Comparison of ENCODE assay signal across 8 mouse cellular contexts in the genomic region with DNA sequence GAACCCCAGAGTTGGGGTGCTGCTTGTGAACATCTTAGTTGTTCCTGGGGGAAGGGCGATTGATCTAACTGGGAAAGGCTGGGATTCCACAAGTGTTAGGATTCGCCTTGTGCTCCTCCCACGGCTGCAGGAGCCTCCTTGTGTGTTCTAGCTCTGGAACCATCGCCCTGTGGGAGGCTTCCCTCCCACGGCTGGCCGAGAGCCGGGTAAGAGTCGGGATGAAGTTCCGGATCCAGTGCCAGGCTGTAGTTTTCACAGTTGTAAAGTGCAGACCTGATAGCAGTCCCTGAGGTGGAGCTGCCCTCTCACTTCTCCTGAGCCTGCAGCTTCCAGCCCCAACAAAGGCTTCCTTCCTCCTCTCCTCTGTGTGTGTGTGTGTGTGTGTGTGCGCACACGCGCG. TPM values are rescaled to one million over a fixed set of nuclear protein-coding genes. Genes with fewer than 3 reads are reported as not detected.
DNase-seq lines count a peak whose midpoint lies in the region; ATAC-seq and TF ChIP-seq lines count a peak whose summit lies in the region.

No protein-coding gene starts in this region.

- H3K4me1 ChIP-seq in embryonic facial prominence, embryonic 12.5 days, result peaks cover 44% of the 10 kb centered on the region
- H3K4me1 ChIP-seq in heart, postnatal 0 days (ENCODE audit: control insufficient read depth, insufficient read depth), result peaks cover 33% of the 10 kb centered on the region

- DNase-seq in left cerebral cortex, adult 2 months (ENCODE audit: extremely low spot score in 1 of 2, low spot score in 2 of 2), result peak; percentile 68 to 74
- no peak for DNase-seq in left cerebral cortex, postnatal 4 days
- peak; percentile 36 for DNase-seq in heart, postnatal 0 days (ENCODE audit: low spot score)
- DNase-seq in left cerebral cortex, postnatal 10 days (ENCODE audit: extremely low spot score in 1 of 2, low spot score in 2 of 2), result peak; percentile 33 to 61
- DNase-seq in spleen, postnatal 36 days (ENCODE audit: low spot score in 2 of 2), result no peak

- ATAC-seq in embryonic facial prominence, embryonic 12.5 days (ENCODE audit: insufficient number of reproducible peaks, insufficient read depth, low FRiP score, low TSS enrichment), result no peak
- ATAC-seq in heart, postnatal 0 days (ENCODE audit: insufficient read depth, low read depth), result no peak
- no peak for ATAC-seq in megakaryocyte-erythroid progenitor cell, adult 5-6 weeks (replicated peaks; ENCODE audit: low FRiP score, low TSS enrichment, poor library complexity, severe bottlenecking)

- no peak overlapping the region for H3ac ChIP-seq in myocyte (ENCODE audit: control insufficient read depth, insufficient read length)

- H3K79me2 ChIP-seq in myocyte (ENCODE audit: control insufficient read depth, insufficient read depth), result peaks cover 51% of the 10 kb centered on the region

- H3K4me2 ChIP-seq in embryonic facial prominence, embryonic 12.5 days (replicated peaks), result peak overlapping the region; percentile 68
- H3K4me2 ChIP-seq in heart, postnatal 0 days (ENCODE audit: low read depth, low read length), result peak overlapping the region; percentile 63
- H3K4me2 ChIP-seq in myocyte (ENCODE audit: low read depth), result peak overlapping the region; percentile 85

- H3K4me3 ChIP-seq in left cerebral cortex, adult 2 months, result no peak overlapping the region
- 0 out of 2 replicates have a peak overlapping the region, but pooled peaks have one; percentile 10 for H3K4me3 ChIP-seq in embryonic facial prominence, embryonic 12.5 days
- H3K4me3 ChIP-seq in heart, postnatal 0 days (ENCODE audit: low read depth, low read length), result no peak overlapping the region
- peak overlapping the region; percentile 57 for H3K4me3 ChIP-seq in myocyte

- H3K27me3 ChIP-seq in embryonic facial prominence, embryonic 12.5 days, result no peaks in the 10 kb centered on the region
- H3K27me3 ChIP-seq in heart, postnatal 0 days (ENCODE audit: control insufficient read depth, insufficient read depth, low read length), result no peaks in the 10 kb centered on the region
- no peaks in the 10 kb centered on the region for H3K27me3 ChIP-seq in myocyte (ENCODE audit: control insufficient read depth, insufficient read depth, insufficient read length)

- no peaks in the 10 kb centered on the region for H3K36me3 ChIP-seq in embryonic facial prominence, embryonic 12.5 days
- H3K36me3 ChIP-seq in heart, postnatal 0 days (replicated peaks; ENCODE audit: control insufficient read depth, insufficient read depth, low read length), result peaks cover 8% of the 10 kb centered on the region; the same call in 1 of the 2 replicates
- H3K36me3 ChIP-seq in myocyte (ENCODE audit: control insufficient read depth, insufficient read depth), result no peaks in the 10 kb centered on the region

- TF ChIP-seq CTCF in left cerebral cortex, adult 2 months (IDR thresholded peaks at IDR 0.05), result no peak
- no peak for TF ChIP-seq CTCF in heart, postnatal 0 days (IDR thresholded peaks at IDR 0.05; ENCODE audit: low read depth)

- no peak overlapping the region for H3K27ac ChIP-seq in left cerebral cortex, adult 2 months
- peak overlapping the region; percentile 6; the same call in 1 of the 2 replicates for H3K27ac ChIP-seq in embryonic facial prominence, embryonic 12.5 days
- peak overlapping the region; percentile 67 for H3K27ac ChIP-seq in heart, postnatal 0 days (ENCODE audit: low read depth)

- no peak for TF ChIP-seq EP300 in heart, postnatal 0 days (IDR thresholded peaks at IDR 0.05; ENCODE audit: low read depth)

- no peak for TF ChIP-seq POLR2A in myocyte (IDR thresholded peaks at IDR 0.05; ENCODE audit: insufficient read length, low read depth)

- WGBS in embryonic facial prominence, embryonic 12.5 days, result 68% methylated on average over 13 of the region's 13 CpGs
- 48% methylated on average over 13 of the region's 13 CpGs for WGBS in heart, postnatal 0 days

- intact Hi-C loops in left cerebral cortex, adult 2 months (cut with DNase I), result no loop called here
- intact Hi-C loops in left cerebral cortex, postnatal 4 days (cut with DNase I), result no loop called here
- intact Hi-C loops in left cerebral cortex, postnatal 10 days (cut with DNase I), result no loop called here

- H3K9me3 ChIP-seq in embryonic facial prominence, embryonic 12.5 days, result no peaks in the 10 kb centered on the region
- no peaks in the 10 kb centered on the region for H3K9me3 ChIP-seq in heart, postnatal 0 days (replicated peaks; ENCODE audit: control insufficient read depth, low read length)

- H3K9ac ChIP-seq in embryonic facial prominence, embryonic 12.5 days, result no peak overlapping the region
- 0 out of 2 replicates have a peak overlapping the region, but pooled peaks have one; percentile 16 for H3K9ac ChIP-seq in heart, postnatal 0 days (replicated peaks; ENCODE audit: low read depth, low read length)

TF ChIP-seq in myocyte, 11 proteins besides CTCF, POLR2A, EP300 and RAD21:
- TF ChIP-seq MYOG (IDR thresholded peaks at IDR 0.05; ENCODE audit: control insufficient read depth in 1 of 3, insufficient read depth in 1 of 3, insufficient read length in 2 of 3, low read depth in 2 of 3) (no peak), USF1 (IDR thresholded peaks at IDR 0.05; ENCODE audit: low read depth) (no peak), SRF (IDR thresholded peaks at IDR 0.05; ENCODE audit: control insufficient read depth, insufficient read length, low read depth) (no peak), TCF12 (IDR thresholded peaks at IDR 0.05; ENCODE audit: insufficient read depth, poor library complexity, severe bottlenecking) (no peak), MAX (IDR thresholded peaks at IDR 0.05; ENCODE audit: low read depth) (no peak), POLR2AphosphoS2 (IDR thresholded peaks at IDR 0.05; ENCODE audit: insufficient read length, low read depth) (no peak), TCF3 (IDR thresholded peaks at IDR 0.05; ENCODE audit: insufficient read length, low read depth) (no peak), E2F4 (IDR thresholded peaks at IDR 0.05; ENCODE audit: insufficient read depth) (no peak)

RNA-seq across cellular contexts. Expression of gene Zfyve21, which starts 2.6 kb away (rescaled TPM):
- 10 to 100 TPM; 20.5 to 21.0 TPM for total RNA-seq in left cerebral cortex, adult 2 months (2021)
- 10 to 100 TPM; 11.6 to 12.6 TPM for total RNA-seq in left cerebral cortex, postnatal 4 days (2021)
- 88.9 and 90.9 TPM in 2 replicates for polyA plus RNA-seq in embryonic facial prominence, embryonic 12.5 days (2016; fragmentation: Nextera tagmentation; extraction: Ambion mirVana)
- total RNA-seq in heart, postnatal 0 days (2014; rRNA removed; ENCODE audit: low replicate concordance), result 75.9 and 85.0 TPM in 2 replicates
- polyA plus RNA-seq in heart, postnatal 0 days (2015; fragmentation: Nextera tagmentation; extraction: Ambion mirVana), result 91.1 and 106 TPM in 2 replicates
- 10 to 100 TPM; 14.9 to 19.2 TPM for total RNA-seq in left cerebral cortex, postnatal 10 days (2021)
- 77.7 TPM for polyA plus RNA-seq in myocyte (2012; fragmentation: generic; extraction: Trizol)
- 7.3 and 20.4 TPM in 2 replicates for total RNA-seq in megakaryocyte-erythroid progenitor cell, adult 5-6 weeks (2014; fragmentation: Nextera tagmentation)
- 5.4 and 9.6 TPM in 2 replicates for total RNA-seq in megakaryocyte-erythroid progenitor cell, adult 5-6 weeks (2017)

RNA-seq across cellular contexts. Expression of gene Xrcc3, which starts 2.9 kb away (rescaled TPM):
- total RNA-seq in left cerebral cortex, adult 2 months (2021), result 1 to 10 TPM; 3.1 to 3.4 TPM
- total RNA-seq in left cerebral cortex, postnatal 4 days (2021), result 1 to 10 TPM; 1.5 to 2.2 TPM
- 10.8 and 11.2 TPM in 2 replicates for polyA plus RNA-seq in embryonic facial prominence, embryonic 12.5 days (2016; fragmentation: Nextera tagmentation; extraction: Ambion mirVana)
- 3.5 and 40.9 TPM in 2 replicates for total RNA-seq in heart, postnatal 0 days (2014; rRNA removed; ENCODE audit: low replicate concordance)
- polyA plus RNA-seq in heart, postnatal 0 days (2015; fragmentation: Nextera tagmentation; extraction: Ambion mirVana), result 1.6 and 2.0 TPM in 2 replicates
- total RNA-seq in left cerebral cortex, postnatal 10 days (2021), result 1 to 10 TPM; 3.0 to 3.2 TPM
- 4.9 TPM for polyA plus RNA-seq in myocyte (2012; fragmentation: generic; extraction: Trizol)
- total RNA-seq in megakaryocyte-erythroid progenitor cell, adult 5-6 weeks (2014; fragmentation: Nextera tagmentation), result 32.1 and 34.7 TPM in 2 replicates
- total RNA-seq in megakaryocyte-erythroid progenitor cell, adult 5-6 weeks (2017), result 6.7 and 11.2 TPM in 2 replicates

RNA-seq across cellular contexts. Expression of gene Klc1, which starts 57.9 kb away (rescaled TPM):
- total RNA-seq in left cerebral cortex, adult 2 months (2021), result 100 to 1,000 TPM; 746 to 823 TPM
- total RNA-seq in left cerebral cortex, postnatal 4 days (2021), result 100 to 1,000 TPM; 716 to 729 TPM
- 149 and 157 TPM in 2 replicates for polyA plus RNA-seq in embryonic facial prominence, embryonic 12.5 days (2016; fragmentation: Nextera tagmentation; extraction: Ambion mirVana)
- 82.7 and 129 TPM in 2 replicates for total RNA-seq in heart, postnatal 0 days (2014; rRNA removed; ENCODE audit: low replicate concordance)
- polyA plus RNA-seq in heart, postnatal 0 days (2015; fragmentation: Nextera tagmentation; extraction: Ambion mirVana), result 86.8 and 90.9 TPM in 2 replicates
- 100 to 1,000 TPM; 901 to 907 TPM for total RNA-seq in left cerebral cortex, postnatal 10 days (2021)
- 252 TPM for polyA plus RNA-seq in myocyte (2012; fragmentation: generic; extraction: Trizol)
- total RNA-seq in megakaryocyte-erythroid progenitor cell, adult 5-6 weeks (2014; fragmentation: Nextera tagmentation), result 35.3 and 58.3 TPM in 2 replicates
- 28.3 and 36.1 TPM in 2 replicates for total RNA-seq in megakaryocyte-erythroid progenitor cell, adult 5-6 weeks (2017)

Comparison
In these comparisons a context has a peak if more than half of its experiments do, and no peak if none do; other contexts are left out.
1. DNase-seq: peak in left cerebral cortex, adult 2 months (2 of 2), heart, postnatal 0 days (single experiment) and left cerebral cortex, postnatal 10 days (2 of 2); none in left cerebral cortex, postnatal 4 days (single experiment) and spleen, postnatal 36 days (0 of 2).
2. H3K4me3 ChIP-seq: peak in embryonic facial prominence, embryonic 12.5 days (single experiment) and myocyte (single experiment); none in left cerebral cortex, adult 2 months (single experiment) and heart, postnatal 0 days (single experiment).
3. Peak in every context shown above with its lines, with median percentiles within 50 percentile points of each other: H3K4me2 ChIP-seq.